Mouse (Mus musculus) liver, embryonic 14.5 days (tissue): Measurements from ENCODE around the gene Stmn1. TPM values are rescaled to one million over a fixed set of nuclear protein-coding genes. Genes with fewer than 3 reads are reported as not detected.

Experiments
- ATAC-seq: fragments of 200-750 bp; cut with Nextera tagmentation; 2 replicates; pipeline ENCODE4 v1.8.0; 2017; ENCODE audit warnings: moderate number of reproducible peaks, mild to moderate bottlenecking, moderate library complexity; ENCODE audit not compliant: insufficient read depth
- DNase-seq, 3 experiments: peaks; one replicate each; pipeline ENCODE4 v3.0.0-alpha.2; 2012 to 2013; ENCODE audit warnings: low read depth in 3 of 3, low spot score in 3 of 3
- H3K27ac ChIP-seq: fragments of 300-500 bp; sonication (generic); 2 replicates; pipeline ENCODE4 v1.5.1; 2014; ENCODE audit warnings: moderate library complexity, mild to moderate bottlenecking, control low read depth, inconsistent platforms
- H3K27me3 ChIP-seq: fragments of 300-500 bp; sonication (generic); 2 replicates; pipeline ENCODE4 v1.6.1; 2014; ENCODE audit warnings: mild to moderate bottlenecking, low read length, moderate library complexity; ENCODE audit not compliant: control insufficient read depth, insufficient read depth
- H3K36me3 ChIP-seq: fragments of 300-500 bp; sonication (generic); replicated peaks from 2 replicates; pipeline ENCODE4 v1.6.1; 2014; ENCODE audit warnings: low read depth; ENCODE audit not compliant: control insufficient read depth, insufficient read depth
- H3K4me1 ChIP-seq, 2 experiments: fragments of 200-500 bp in 1 of 2; fragments of 300-500 bp in 1 of 2; sonication (generic) in 1 of 2; replicated peaks; 2 replicates each; pipeline ENCODE4 v1.6.1; 2012 to 2014; ENCODE audit warnings: antibody characterized with exemption in 1 of 2, inconsistent platforms in 1 of 2, low read length in 1 of 2; ENCODE audit not compliant: control insufficient read depth in 2 of 2, insufficient read depth in 2 of 2
- H3K4me2 ChIP-seq: fragments of 300-500 bp; sonication (generic); 2 replicates; pipeline ENCODE4 v1.6.1; 2014; ENCODE audit warnings: low read depth, mild to moderate bottlenecking, control low read depth, moderate library complexity
- H3K4me3 ChIP-seq, 2 experiments: fragments of 200-500 bp in 1 of 2; fragments of 300-500 bp in 1 of 2; sonication (generic) in 1 of 2; 2 replicates each; pipeline ENCODE4 v1.5.1; 2012 to 2014; ENCODE audit warnings: low read depth in 2 of 2, low read length in 2 of 2, mild to moderate bottlenecking in 2 of 2, control low read depth in 1 of 2, inconsistent platforms in 1 of 2, moderate library complexity in 1 of 2; ENCODE audit not compliant: insufficient read depth in 1 of 2
- H3K9ac ChIP-seq: fragments of 300-500 bp; sonication (generic); replicated peaks from 2 replicates; pipeline ENCODE4 v1.6.1; 2014; ENCODE audit warnings: mild to moderate bottlenecking, control low read depth, moderate library complexity
- H3K9me3 ChIP-seq: fragments of 300-500 bp; sonication (generic); 2 replicates; pipeline ENCODE4 v1.6.1; 2016; ENCODE audit warnings: low read length, mixed read lengths; ENCODE audit not compliant: control insufficient read depth
- CTCF ChIP-seq: IDR thresholded peaks from 2 replicates; pipeline ENCODE4 v1.5.1; 2016; ENCODE audit warnings: antibody characterized with exemption, low read depth, control low read depth
- EP300 ChIP-seq: IDR thresholded peaks from 2 replicates; pipeline ENCODE4 v1.6.1; 2016; ENCODE audit warnings: antibody characterized with exemption, low read depth
- WGBS: fragments of 180-500 bp; shearing (Covaris S2); extraction: QIAGEN DNeasy Blood & Tissue Kit; methylation state at CpG from one replicate; pipeline ENCODE4 v1.1.7; 2014; ENCODE audit not compliant: insufficient replicate concordance; 5-methylcytosine and 5-hydroxymethylcytosine counted together
- polyA plus RNA-seq, 2 experiments: library from polyadenylated mRNA; depleted of rRNA in 1 of 2; stranded (reverse) in 1 of 2; unstranded in 1 of 2; fragments of >200 nt; fragmentation: Nextera tagmentation in 1 of 2; extraction: Ambion mirVana in 1 of 2; gene quantifications; 2 replicates each; pipeline versions ENCODE4 v1.2.1 to v1.2.3; 2012 to 2014

Gene Stmn1
- polyA plus RNA-seq, 2 experiments = 104 to 404 TPM

DNA sequence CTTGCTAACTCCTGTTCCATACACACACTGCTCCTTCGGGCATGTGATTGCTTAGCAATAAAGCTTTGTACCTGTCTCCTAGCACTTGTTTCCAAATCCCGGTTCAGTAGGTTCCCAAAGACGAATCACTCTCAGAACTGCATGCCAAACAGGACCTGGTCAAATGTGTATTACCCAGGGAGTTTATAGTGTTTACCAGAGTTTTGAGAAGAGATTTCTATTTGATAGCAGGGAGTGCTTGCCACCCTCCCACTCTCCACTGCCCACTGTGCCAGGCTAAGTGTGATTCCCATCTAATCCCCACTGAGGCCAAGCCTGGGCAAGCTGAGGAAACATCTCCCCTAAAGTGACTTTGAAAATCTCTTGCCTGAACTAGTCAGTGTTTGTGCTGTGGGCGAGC, 25.9 kb upstream of the Stmn1 start:
- H3K9ac ChIP-seq = no peak overlapping the region
- no peak overlapping the region for H3K4me2 ChIP-seq
- WGBS = 67% methylated on average over 4 of the region's 4 CpGs
- no peak overlapping the region for H3K4me3 ChIP-seq
- no peaks in the 10 kb centered on the region for H3K36me3 ChIP-seq
- ATAC-seq (no peak), DNase-seq (no peak)
- no peaks in the 10 kb centered on the region for H3K27me3 ChIP-seq
- no peaks in the 10 kb centered on the region for H3K9me3 ChIP-seq
- no peak for TF ChIP-seq CTCF
- TF ChIP-seq EP300 = no peak
- peaks cover 15 to 18% of the 10 kb centered on the region in 2 experiments for H3K4me1 ChIP-seq
- H3K27ac ChIP-seq = no peak overlapping the region

DNA sequence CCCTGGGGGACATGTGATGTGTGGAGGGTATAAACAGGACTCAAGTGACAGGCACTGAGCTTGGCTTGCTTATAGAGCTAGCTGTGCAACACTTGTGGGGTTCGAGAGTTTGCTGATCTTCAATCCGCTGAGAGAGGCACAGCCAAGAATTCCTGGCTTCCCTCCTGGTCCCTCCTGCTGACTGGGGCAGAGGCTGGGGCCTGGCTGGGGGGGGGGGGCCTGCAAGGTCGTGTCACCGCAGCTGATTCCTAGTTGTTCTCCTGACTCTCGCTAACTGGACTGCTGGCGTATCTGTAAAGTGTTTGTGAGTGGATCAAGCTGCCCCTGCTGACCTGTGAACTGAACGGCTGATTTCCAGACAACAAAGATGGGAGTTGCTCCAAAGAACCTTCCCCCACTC, 24.5 kb upstream of the Stmn1 start:
- no peaks in the 10 kb centered on the region for H3K36me3 ChIP-seq
- H3K9ac ChIP-seq = no peak overlapping the region
- no peak for TF ChIP-seq EP300
- TF ChIP-seq CTCF = no peak
- no peak overlapping the region for H3K27ac ChIP-seq
- no peaks in the 10 kb centered on the region; the same call in 1 of the 2 replicates for H3K27me3 ChIP-seq
- no peak overlapping the region for H3K4me3 ChIP-seq
- WGBS = 61% methylated on average over 7 of the region's 7 CpGs
- peaks cover 15 to 18% of the 10 kb centered on the region in 2 experiments for H3K4me1 ChIP-seq
- H3K4me2 ChIP-seq = no peak overlapping the region
- no peaks in the 10 kb centered on the region for H3K9me3 ChIP-seq
- ATAC-seq (no peak), DNase-seq (no peak)

DNA sequence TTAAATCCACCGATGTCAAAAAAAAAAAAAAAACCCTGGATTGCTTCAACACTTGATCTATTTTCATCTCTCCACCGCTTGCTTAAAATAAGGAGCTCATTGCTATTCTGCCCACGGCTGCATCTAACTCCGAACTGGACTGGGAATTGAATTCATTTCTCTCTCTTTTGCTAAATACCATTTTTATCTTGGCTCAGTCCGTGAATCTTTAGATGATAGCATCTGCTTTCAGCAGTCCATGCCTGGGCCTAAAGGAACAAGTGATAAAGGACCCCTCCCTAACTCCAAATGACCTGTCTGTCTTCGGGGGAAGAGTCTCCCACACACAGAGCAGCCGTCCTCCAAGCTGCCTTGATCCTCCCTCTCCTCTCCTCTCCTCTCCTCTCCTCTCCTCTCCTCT, 23.2 kb upstream of the Stmn1 start:
- no peak overlapping the region for H3K4me3 ChIP-seq
- TF ChIP-seq EP300 = no peak
- no peak for TF ChIP-seq CTCF
- H3K9me3 ChIP-seq = no peaks in the 10 kb centered on the region
- ATAC-seq (no peak), DNase-seq (no peak)
- no peaks in the 10 kb centered on the region for H3K36me3 ChIP-seq
- WGBS = 52% methylated on average over 7 of the region's 7 CpGs
- no peak overlapping the region for H3K9ac ChIP-seq
- no peak overlapping the region for H3K27ac ChIP-seq
- no peaks in the 10 kb centered on the region; the same call in 1 of the 2 replicates for H3K27me3 ChIP-seq
- H3K4me1 ChIP-seq = peaks cover 4% of the 10 kb centered on the region in 2 experiments
- no peak overlapping the region for H3K4me2 ChIP-seq

DNA sequence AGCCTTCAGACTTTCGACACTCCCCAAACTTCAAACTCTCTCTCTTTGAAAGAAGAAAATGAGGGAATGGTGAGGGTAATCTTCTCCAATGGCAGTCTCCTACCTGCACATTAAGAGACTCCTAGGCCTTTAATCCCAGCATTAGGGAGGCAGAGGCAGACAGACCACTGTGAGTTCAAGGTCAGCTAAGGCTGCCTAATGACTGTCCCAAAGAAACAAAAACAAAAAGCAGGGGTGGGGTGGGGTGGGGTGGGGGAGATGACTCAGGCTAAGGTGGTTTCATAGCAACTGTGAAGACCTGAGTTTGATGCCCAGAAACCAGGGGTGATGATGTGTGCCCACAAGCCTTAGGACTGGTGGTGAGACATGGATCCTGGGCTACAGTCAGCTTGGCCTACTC, 22.6 kb upstream of the Stmn1 start:
- H3K27ac ChIP-seq = no peak overlapping the region
- H3K4me3 ChIP-seq = no peak overlapping the region
- H3K4me2 ChIP-seq = no peak overlapping the region
- DNase-seq (no peak), ATAC-seq (no peak)
- no peaks in the 10 kb centered on the region for H3K9me3 ChIP-seq
- no peaks in the 10 kb centered on the region; a peak in 1 of 4 replicates for H3K4me1 ChIP-seq
- 73% methylated on average over 1 of the region's 1 CpGs for WGBS
- H3K9ac ChIP-seq = no peak overlapping the region
- no peak for TF ChIP-seq EP300
- TF ChIP-seq CTCF = no peak
- H3K36me3 ChIP-seq = no peaks in the 10 kb centered on the region
- H3K27me3 ChIP-seq = no peaks in the 10 kb centered on the region; the same call in 1 of the 2 replicates

DNA sequence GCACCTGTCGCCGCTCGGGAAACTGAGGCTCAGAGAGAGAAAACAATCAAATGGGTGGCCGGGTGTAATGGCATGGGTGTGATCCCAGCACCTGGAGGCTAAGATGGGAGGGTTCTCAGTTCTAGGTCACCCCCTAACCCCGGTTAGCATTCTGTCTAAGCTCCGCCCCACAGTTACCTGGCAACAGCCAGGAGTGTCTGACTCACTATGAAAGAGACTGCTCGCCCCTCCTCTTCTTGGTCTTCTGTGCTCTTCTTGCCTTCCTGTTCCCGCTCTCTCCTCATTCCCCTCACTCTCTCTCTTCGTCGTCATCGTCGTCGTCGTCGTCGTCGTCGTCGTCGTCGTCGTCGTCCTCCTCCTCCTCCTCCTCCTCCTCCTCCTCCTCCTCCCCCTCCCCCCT, 20.2 kb upstream of the Stmn1 start:
- H3K27me3 ChIP-seq = no peaks in the 10 kb centered on the region; the same call in none of the 2 replicates
- WGBS = 29% methylated on average over 23 of the region's 23 CpGs
- H3K4me3 ChIP-seq = no peak overlapping the region
- H3K9ac ChIP-seq = no peak overlapping the region
- H3K9me3 ChIP-seq = no peaks in the 10 kb centered on the region
- H3K4me1 ChIP-seq = no peaks in the 10 kb centered on the region
- TF ChIP-seq CTCF = no peak
- TF ChIP-seq EP300 = no peak
- H3K4me2 ChIP-seq = no peak overlapping the region
- H3K27ac ChIP-seq = no peak overlapping the region
- DNase-seq (no peak), ATAC-seq (no peak)
- H3K36me3 ChIP-seq = no peaks in the 10 kb centered on the region
